Mouse (Mus musculus): ENCODE measurements around the gene Plpp4. TPM values are rescaled to one million over a fixed set of nuclear protein-coding genes. Genes with fewer than 3 reads are reported as not detected.

Gene Plpp4
- not detected for total RNA-seq (2021)
- long read RNA-seq, experiment 1 = 0 reads
- long read RNA-seq, experiment 2 = 0 reads

- Histone ChIP-seq H3K4me3 (peak within 1 kb of the TSS; percentile 65), H3K27ac (no peak within 1 kb of the TSS)
- no peak for TF ChIP-seq CTCF (IDR thresholded peaks at IDR 0.05)
- intact Hi-C loops (cut with DNase I) = no loop called here
- peak; percentile 44 for DNase-seq
Measured at GRCm38 (mm10) chr7:129256621-129257373, at the start of gene Plpp4. Plpp4 (plus strand) TSS chr7:129257031.

DNA sequence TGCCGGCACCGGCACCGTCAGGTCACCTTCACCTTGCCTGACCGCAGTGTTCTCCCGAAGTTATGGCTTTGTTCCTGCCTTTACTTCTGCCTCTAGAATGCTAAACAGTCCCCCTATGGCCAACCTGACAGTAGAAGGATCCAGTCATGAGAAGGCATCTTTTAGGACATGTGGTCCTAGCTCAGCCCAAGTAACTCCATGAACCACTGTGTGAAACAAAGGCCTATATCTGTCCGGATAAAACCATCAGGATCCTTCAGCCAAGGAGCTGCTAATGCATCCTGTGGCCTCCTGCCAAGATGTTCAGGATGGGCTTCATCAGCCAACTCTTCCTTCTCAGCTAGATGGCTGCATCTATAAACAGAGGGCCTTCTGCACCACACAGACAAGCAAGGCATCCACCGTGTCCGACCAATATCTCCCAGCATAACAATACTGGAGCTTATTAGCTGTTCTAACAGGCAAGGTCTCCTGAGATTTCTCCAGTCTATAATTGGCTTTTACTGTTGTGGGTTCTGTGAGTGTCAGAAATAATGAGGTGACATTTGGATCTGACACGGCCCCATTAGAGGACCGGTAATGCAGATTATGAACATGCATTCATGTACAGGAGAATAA lies 40.8 kb upstream of the Plpp4 start:
- no peak overlapping the region for H3K4me3 ChIP-seq
- intact Hi-C loops (cut with DNase I) = no loop called here
- no peak overlapping the region for H3K27ac ChIP-seq
- no peak for TF ChIP-seq CTCF (IDR thresholded peaks at IDR 0.05)
- no peak for DNase-seq

DNA sequence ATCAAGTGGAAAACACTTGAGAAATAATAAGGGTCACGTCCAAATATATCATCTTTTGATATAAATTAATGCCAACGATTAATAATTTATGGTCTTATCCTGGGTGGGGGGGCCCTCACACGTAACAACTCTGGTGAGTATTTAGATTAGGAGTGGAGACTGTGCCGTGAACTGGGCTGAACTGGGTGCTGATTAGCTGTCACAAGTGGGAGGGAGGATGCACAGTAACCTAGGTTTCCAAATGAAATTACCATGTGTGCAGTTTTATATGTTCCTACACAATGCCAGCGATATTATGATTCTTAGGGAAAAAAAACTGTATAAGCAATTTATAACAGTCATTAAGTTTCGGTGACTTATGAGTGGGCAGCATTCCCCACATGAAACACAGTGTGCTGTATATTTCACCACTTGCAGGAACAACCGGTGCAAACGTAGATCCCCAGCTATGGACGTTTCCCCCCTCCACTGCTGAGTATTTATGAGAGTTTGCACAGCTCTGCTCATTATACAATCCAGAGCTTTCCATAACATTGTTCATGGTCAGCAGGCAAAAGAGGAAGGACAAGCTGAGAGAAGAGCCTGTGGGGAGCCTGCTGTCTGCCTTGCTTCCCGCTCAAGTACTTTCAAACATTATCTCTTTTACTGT lies 40.2 kb upstream of the Plpp4 start:
- Histone ChIP-seq H3K4me3 (no peak overlapping the region), H3K27ac (no peak overlapping the region)
- intact Hi-C loops (cut with DNase I) = no loop called here
- TF ChIP-seq CTCF (IDR thresholded peaks at IDR 0.05) = no peak
- DNase-seq = no peak

- TF ChIP-seq CTCF (IDR thresholded peaks at IDR 0.05) = no peak
- Histone ChIP-seq H3K4me3 (no peak overlapping the region), H3K27ac (no peak overlapping the region)
- intact Hi-C loops (cut with DNase I) = no loop called here
- DNase-seq = no peak
Measured at GRCm38 (mm10) chr7:129220948-129221347, 35.9 kb upstream of the Plpp4 start.

GRCm38 (mm10) chr7:129221649-129222048 lies 35.2 kb upstream of the Plpp4 start:
- Histone ChIP-seq H3K4me3 (no peak overlapping the region), H3K27ac (no peak overlapping the region)
- DNase-seq = no peak
- intact Hi-C loops (cut with DNase I) = no loop called here
- no peak for TF ChIP-seq CTCF (IDR thresholded peaks at IDR 0.05)

GRCm38 (mm10) chr7:129235410-129235809 lies 21.4 kb upstream of the Plpp4 start:
- no peak overlapping the region for H3K4me3 ChIP-seq
- DNase-seq = no peak
- H3K27ac ChIP-seq = no peak overlapping the region
- intact Hi-C loops (cut with DNase I) = loop anchor here (5.0 kb wide), 1 partner anchor 72 kb away; no protein-coding TSS in a partner anchor
- TF ChIP-seq CTCF (IDR thresholded peaks at IDR 0.05) = peak; percentile 55

DNA sequence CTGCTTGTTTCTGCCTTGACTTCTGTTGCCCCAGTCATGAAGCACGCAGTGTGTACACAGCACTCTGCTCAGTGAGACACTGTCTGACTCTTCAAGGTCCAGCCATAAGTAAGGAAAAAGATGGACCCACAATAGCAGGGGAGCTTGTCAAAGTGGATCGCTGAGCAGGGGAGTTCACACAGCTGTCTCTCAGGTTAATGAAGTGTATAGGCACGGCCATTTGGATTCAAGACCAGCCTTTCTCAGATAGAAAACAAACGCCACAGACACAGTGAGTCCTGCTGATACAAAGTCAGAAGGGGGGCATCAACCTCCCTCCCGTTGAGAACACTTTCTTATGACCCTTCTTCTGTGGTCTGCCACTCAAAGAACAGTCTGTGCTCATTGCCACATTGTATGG lies 20.8 kb upstream of the Plpp4 start:
- TF ChIP-seq CTCF (IDR thresholded peaks at IDR 0.05) = no peak
- DNase-seq = no peak
- no peak overlapping the region for H3K27ac ChIP-seq
- H3K4me3 ChIP-seq = no peak overlapping the region
- intact Hi-C loops (cut with DNase I) = loop anchor here (5.0 kb wide), 1 partner anchor 71 kb away; no protein-coding TSS in a partner anchor

GRCm38 (mm10) chr7:129250981-129251380 lies 5.8 kb upstream of the Plpp4 start:
- intact Hi-C loops (cut with DNase I) = no loop called here
- no peak for TF ChIP-seq CTCF (IDR thresholded peaks at IDR 0.05)
- no peak overlapping the region for H3K4me3 ChIP-seq
- H3K27ac ChIP-seq = no peak overlapping the region
- DNase-seq = no peak

GRCm38 (mm10) chr7:129253406-129253805 lies 3.4 kb upstream of the Plpp4 start:
- no peak overlapping the region for H3K27ac ChIP-seq
- intact Hi-C loops (cut with DNase I) = no loop called here
- H3K4me3 ChIP-seq = no peak overlapping the region
- TF ChIP-seq CTCF (IDR thresholded peaks at IDR 0.05) = no peak
- no peak for DNase-seq

DNA sequence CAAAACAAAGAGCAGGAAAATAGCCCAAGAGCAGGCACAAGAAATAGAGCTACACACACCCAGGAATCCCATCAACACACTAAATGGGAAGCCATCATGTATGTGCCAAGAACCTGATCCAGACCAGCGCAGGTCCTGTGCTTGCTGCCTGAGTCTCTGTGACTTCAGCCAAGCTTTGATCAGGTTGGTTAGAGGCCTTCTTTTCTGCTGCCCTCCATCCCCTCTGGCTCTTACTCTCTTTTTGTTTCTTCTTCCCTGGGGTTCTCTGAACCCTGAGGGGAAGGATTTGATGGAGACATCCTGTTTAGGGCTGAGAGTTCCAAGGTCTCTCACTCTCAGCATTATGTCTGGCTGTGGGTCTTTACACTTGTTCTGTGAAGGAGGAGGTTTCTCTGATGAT lies 2.7 kb upstream of the Plpp4 start:
- Histone ChIP-seq H3K4me3 (no peak overlapping the region), H3K27ac (no peak overlapping the region)
- DNase-seq = no peak
- intact Hi-C loops (cut with DNase I) = no loop called here
- no peak for TF ChIP-seq CTCF (IDR thresholded peaks at IDR 0.05)

GRCm38 (mm10) chr7:129255406-129255805 lies 1.4 kb upstream of the Plpp4 start:
- Histone ChIP-seq H3K27ac (no peak overlapping the region), H3K4me3 (no peak overlapping the region)
- TF ChIP-seq CTCF (IDR thresholded peaks at IDR 0.05) = no peak
- DNase-seq = no peak
- intact Hi-C loops (cut with DNase I) = no loop called here

DNA sequence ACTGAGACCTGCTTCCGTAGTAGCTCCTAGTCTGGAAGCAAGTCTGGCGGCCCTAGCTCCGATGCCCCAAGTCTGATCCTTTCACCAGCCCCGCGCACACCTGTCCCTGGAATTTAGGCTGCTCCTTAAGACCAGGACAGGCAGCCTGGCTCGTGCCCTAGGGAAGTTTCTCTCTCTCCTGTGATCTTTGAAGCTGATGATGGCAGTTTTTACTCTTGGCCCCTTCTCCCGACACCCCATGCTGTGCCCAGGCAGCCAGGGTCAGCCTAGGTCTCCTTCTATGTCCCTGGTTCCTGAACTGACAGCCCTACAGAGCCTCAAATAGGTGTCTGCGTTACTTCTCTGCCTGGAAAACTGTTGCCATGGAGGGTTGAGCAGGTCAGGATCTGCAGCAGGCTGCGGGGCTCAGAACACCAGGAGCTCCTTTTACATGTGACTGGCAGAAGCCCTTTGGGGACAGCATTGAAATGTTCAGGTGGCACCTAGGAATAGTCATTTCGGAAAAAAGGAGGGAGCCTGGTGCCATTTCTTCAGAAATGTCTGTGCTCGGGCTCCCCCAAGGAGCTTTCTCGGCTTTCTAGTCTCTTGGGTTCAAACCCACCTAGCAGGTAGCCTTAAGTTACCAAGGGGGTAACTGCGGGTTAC lies 665 bp downstream of the Plpp4 start:
- intact Hi-C loops (cut with DNase I) = no loop called here
- TF ChIP-seq CTCF (IDR thresholded peaks at IDR 0.05) = no peak
- Histone ChIP-seq H3K4me3 (no peak overlapping the region), H3K27ac (no peak overlapping the region)
- no peak for DNase-seq

DNA sequence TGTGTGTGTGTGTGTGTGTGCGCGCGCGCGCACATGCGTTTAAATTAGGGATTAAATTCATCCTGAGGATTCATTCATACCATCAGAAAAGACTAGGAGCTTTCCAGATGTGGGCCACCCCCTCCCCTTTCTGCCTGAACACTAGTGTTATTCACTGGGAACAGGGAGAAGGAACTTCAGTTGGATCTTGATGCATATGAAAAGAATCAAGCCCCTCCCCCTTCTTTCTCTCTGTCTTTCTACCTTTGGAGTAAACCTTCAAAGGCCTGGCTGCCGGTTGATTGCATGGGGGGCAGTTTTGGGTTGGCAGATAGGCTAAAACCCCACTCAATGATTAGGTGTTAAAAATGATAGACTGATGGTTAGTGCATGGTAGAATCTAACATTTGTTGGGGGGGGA lies 1.5 kb downstream of the Plpp4 start:
- intact Hi-C loops (cut with DNase I) = no loop called here
- no peak overlapping the region for H3K27ac ChIP-seq
- no peak for DNase-seq
- H3K4me3 ChIP-seq = no peak overlapping the region
- no peak for TF ChIP-seq CTCF (IDR thresholded peaks at IDR 0.05)
